Mouse (Mus musculus) retina, postnatal 1 day (tissue): ENCODE results near the gene Klhdc1.
A peak's percentile ranks its signal among the peaks of the same experiment; 100 is the strongest.

Source experiments
- DNase-seq: peaks from one replicate; pipeline ENCODE4 v3.0.0-alpha.2; 2012

Gene Klhdc1

GRCm38 (mm10) chr12:69240876-69241275, at the start of gene Klhdc1:
Gene Klhdc1 (plus strand): TSS chr12:69241176.
- DNase-seq: no peak

- no peak for DNase-seq
Observed at GRCm38 (mm10) chr12:69191396-69191795, 49.6 kb upstream of the Klhdc1 start.

- no peak for DNase-seq
Observed at GRCm38 (mm10) chr12:69192637-69193036, 48.3 kb upstream of the Klhdc1 start.

- DNase-seq: peak; percentile 93
Observed at GRCm38 (mm10) chr12:69196444-69197377, 44.3 kb upstream of the Klhdc1 start, which contains the start of gene Gm49383. Gene Gm49383 (minus strand): TSS chr12:69197104.

- DNase-seq: peak; percentile 67
Observed at GRCm38 (mm10) chr12:69197378-69198163, 43.4 kb upstream of the Klhdc1 start.

GRCm38 (mm10) chr12:69198164-69198535, 42.8 kb upstream of the Klhdc1 start, which contains the start of gene Dnaaf2:
Gene Dnaaf2 (minus strand): TSS chr12:69198429.
- peak; percentile 84 for DNase-seq

GRCm38 (mm10) chr12:69198985-69199384, 42.0 kb upstream of the Klhdc1 start:
- DNase-seq: no peak

GRCm38 (mm10) chr12:69204052-69204833, 36.7 kb upstream of the Klhdc1 start, which contains the start of gene Gm49384:
Gene Gm49384 (minus strand): TSS chr12:69204267.
- DNase-seq: peak; percentile 43

- DNase-seq: no peak
Observed at GRCm38 (mm10) chr12:69207396-69207795, 33.6 kb upstream of the Klhdc1 start.

GRCm38 (mm10) chr12:69207926-69208325, 33.0 kb upstream of the Klhdc1 start:
- DNase-seq: no peak

GRCm38 (mm10) chr12:69208520-69208919, 32.5 kb upstream of the Klhdc1 start:
- DNase-seq: no peak

- no peak for DNase-seq
Observed at GRCm38 (mm10) chr12:69210056-69210979, 30.7 kb upstream of the Klhdc1 start.

- peak; percentile 32 for DNase-seq
Observed at GRCm38 (mm10) chr12:69211057-69211456, 29.9 kb upstream of the Klhdc1 start.

- DNase-seq: no peak
Observed at GRCm38 (mm10) chr12:69213186-69213777, 27.7 kb upstream of the Klhdc1 start.

- DNase-seq: no peak
Observed at GRCm38 (mm10) chr12:69214393-69214792, 26.6 kb upstream of the Klhdc1 start.

GRCm38 (mm10) chr12:69215000-69215785, 25.8 kb upstream of the Klhdc1 start:
- DNase-seq: no peak

- DNase-seq: no peak
Observed at GRCm38 (mm10) chr12:69216587-69216986, 24.4 kb upstream of the Klhdc1 start.

- DNase-seq: no peak
Observed at GRCm38 (mm10) chr12:69220613-69221277, 20.2 kb upstream of the Klhdc1 start.

GRCm38 (mm10) chr12:69227776-69228466, 13.1 kb upstream of the Klhdc1 start, which contains the start of gene Pole2:
Gene Pole2 (minus strand): TSS chr12:69228195.
- peak; percentile 89 for DNase-seq
